Mouse (Mus musculus) ES-CJ7 (cell line): ENCODE results near the gene Olfr558.

Experiments
- DNase-seq: peaks from one replicate; pipeline ENCODE4 v3.0.0; 2011; ENCODE audit warnings: low read depth, low spot score

Gene Olfr558

GRCm38 (mm10) chr7:102701915-102702314 lies at the start of gene Olfr558:
Gene Olfr558, plus strand, starts transcription at chr7:102702215.
- DNase-seq, result no peak

DNA sequence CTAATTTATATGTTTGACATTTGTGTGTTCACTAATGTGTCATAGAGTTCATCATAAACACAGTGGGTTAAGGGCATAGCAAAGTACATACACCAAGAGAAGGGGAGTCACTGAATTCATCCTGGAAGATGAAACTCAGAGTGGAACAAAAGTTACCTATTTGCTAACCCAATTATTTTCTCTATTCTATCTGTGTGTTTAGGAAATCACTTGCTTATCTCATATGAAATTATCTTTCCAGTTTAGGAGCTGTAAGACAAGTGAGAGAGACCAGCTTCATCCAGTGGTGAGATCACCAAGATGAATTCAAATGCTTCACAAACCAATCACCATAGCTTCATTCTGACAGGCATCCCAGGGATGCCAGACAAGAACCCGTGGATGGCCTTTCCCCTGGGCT lies 43.5 kb upstream of the Olfr558 start, which contains the start of gene Olfr555:
Gene Olfr555, plus strand, starts transcription at position 301 of the 400 bp plus-strand sequence.
- DNase-seq, result no peak

GRCm38 (mm10) chr7:102664599-102664998 lies 37.4 kb upstream of the Olfr558 start, which contains the start of gene Olfr556:
Gene Olfr556, plus strand, starts transcription at chr7:102664899.
- DNase-seq, result no peak

DNA sequence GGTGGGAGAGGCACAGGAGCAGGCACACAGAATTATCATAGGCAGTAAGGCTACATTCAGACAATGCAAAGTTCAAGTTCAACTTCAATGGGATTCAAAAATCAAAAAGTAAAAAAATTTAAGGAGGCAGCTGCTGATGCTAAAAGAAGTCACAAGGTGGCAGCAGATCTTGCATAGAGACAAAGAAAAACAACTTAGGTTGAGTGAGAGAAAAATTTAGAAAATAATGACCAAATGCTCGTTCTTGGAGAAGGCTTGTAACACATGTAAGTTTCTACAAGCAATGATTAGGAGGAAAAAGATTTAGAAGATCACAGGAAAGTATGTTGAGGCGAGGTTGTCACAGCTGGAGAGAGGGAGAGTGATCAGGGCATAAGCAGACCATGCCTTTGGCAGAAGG lies 36.6 kb upstream of the Olfr558 start:
- peak; percentile 8 for DNase-seq

GRCm38 (mm10) chr7:102676225-102676624 lies 25.8 kb upstream of the Olfr558 start:
- no peak for DNase-seq

DNA sequence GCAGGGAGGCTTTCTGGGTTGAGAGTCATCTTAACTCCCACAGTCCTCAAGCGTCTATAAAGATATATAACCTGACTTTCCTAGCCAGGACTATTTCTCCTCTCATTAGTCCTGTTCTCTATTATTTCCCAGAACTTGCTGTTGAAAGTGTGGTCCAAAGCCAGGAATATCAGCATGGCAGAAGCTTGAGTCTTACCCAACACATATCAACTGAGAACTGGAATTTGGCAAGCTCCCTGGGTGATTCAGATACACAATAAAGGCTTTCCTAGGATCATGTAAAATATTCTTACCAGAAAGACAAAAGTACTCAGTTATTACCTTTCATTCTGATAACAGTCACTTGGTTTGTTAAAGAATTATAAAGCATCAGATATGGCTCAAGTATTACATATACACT lies 20.1 kb upstream of the Olfr558 start:
- no peak for DNase-seq

DNA sequence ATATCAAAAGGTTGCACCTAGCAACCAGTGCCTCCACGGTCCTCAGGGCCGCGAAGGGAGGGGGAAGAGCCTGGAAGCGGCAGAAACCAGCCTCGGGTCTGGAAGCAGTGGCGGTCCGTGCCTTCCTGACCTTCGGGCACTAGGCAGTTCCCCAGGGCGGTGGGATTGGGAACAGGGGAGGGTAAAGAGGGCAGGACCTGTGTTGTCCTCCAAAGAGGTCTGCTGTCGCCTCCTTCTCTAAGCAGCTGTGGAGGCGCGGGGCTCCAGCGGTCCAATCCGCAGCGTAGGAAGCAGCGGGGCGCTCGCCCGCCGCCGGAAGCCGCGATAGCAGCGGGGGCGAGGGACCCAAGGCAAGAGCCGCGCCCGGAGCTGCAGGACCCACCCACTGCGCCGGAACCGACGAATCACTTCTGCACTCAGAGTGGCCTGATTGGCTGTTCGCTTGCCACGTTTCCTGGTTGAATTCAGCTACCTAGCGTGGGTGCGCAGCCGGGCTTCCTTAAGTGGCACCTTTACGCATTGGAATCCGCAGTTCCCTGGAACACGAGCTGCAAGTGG lies 15.0 kb upstream of the Olfr558 start, which contains the start of gene Trim68:
Gene Trim68, minus strand, starts transcription at position 384 of the 558 bp plus-strand sequence.
- DNase-seq, result peak; percentile 89

GRCm38 (mm10) chr7:102695358-102696125 lies 6.5 kb upstream of the Olfr558 start, which contains the start of gene Olfr557:
Gene Olfr557, plus strand, starts transcription at chr7:102695910.
- peak; percentile 51 for DNase-seq

GRCm38 (mm10) chr7:102698461-102698860 lies 3.6 kb upstream of the Olfr558 start:
- DNase-seq, result no peak

GRCm38 (mm10) chr7:102718970-102719369 lies 17.0 kb downstream of the Olfr558 start, which contains the start of gene Olfr33:
Gene Olfr33, minus strand, starts transcription at chr7:102719070.
- DNase-seq, result no peak

GRCm38 (mm10) chr7:102727391-102727790 lies 25.4 kb downstream of the Olfr558 start, which contains the start of gene Olfr559:
Gene Olfr559, minus strand, starts transcription at chr7:102727491.
- DNase-seq, result no peak

- no peak for DNase-seq
Measured at GRCm38 (mm10) chr7:102733793-102734192, 31.8 kb downstream of the Olfr558 start.

DNA sequence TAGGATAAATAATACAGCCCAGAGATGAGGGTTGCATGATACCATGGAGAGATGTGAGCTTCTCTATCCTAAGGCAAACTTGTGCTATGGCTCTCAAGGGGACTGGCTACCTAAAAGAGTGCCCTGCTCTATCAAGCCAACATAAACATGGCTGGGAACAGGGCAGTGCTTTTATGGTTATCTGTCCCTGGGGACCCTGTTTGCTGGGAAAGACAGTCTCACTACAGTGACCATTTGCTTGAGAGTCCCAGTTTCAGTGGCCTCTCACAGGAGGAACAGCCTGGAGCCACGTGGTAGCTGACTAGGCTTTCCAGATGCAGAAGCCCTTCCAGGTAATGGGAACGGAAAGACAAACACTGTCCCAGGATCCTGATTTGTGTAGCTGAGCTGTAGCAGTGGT lies 35.7 kb downstream of the Olfr558 start:
- DNase-seq, result no peak

DNA sequence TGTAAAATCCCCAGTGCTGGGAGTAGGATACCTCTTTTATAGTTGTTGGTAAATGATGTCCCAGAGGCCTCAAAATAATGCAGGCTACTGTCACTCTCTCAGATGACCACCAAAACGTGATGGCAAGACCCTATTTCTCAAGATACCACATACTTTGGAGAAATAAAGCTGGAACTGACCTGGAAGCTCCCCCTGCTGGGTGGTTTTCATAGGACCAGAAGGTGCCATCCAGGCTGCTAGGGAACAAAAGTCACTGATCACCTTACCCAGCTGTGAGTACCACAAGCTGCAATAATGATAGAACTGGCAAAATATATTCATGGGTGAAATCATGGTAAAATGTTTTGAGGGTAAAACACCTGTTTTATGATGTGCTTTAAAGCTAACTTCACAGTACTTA lies 50.1 kb downstream of the Olfr558 start:
- peak; percentile 7 for DNase-seq

GRCm38 (mm10) chr7:102759266-102759665 lies 57.3 kb downstream of the Olfr558 start, which contains the start of the genes Olfr560 and Olfr78:
Gene Olfr560, minus strand, starts transcription at chr7:102759366.
Gene Olfr78, minus strand, starts transcription at chr7:102759471.
- DNase-seq, result no peak
